Mouse (Mus musculus) lung, postnatal 0 days (tissue): Measurements from ENCODE around the gene Zfp292.

Source experiments
- CTCF ChIP-seq: IDR thresholded peaks from 2 replicates; pipeline ENCODE4 v1.5.1; 2016; ENCODE audit warnings: antibody characterized with exemption, mild to moderate bottlenecking
- EP300 ChIP-seq: IDR thresholded peaks from 2 replicates; pipeline ENCODE4 v1.6.1; 2016; ENCODE audit warnings: antibody characterized with exemption, mild to moderate bottlenecking, control low read depth

DNA sequence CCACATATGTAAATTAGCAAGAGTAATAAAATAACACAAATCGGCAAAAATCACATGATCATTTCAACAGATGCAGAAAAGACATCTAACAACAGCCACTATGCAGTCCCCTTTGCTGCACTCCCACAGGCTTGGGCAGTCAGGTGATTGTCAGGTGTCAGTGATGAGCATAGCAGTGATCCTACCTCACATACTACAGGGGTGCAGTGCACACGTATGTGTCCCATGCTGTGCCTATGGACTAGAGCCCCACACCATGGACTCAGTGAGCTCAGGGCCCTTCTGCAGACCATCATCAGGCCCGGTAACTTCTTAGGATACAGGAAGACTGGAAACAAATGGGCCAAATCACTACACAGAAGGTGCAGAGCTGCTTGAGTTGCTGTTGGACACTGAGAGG is 39.9 kb downstream of the Zfp292 start:
- TF ChIP-seq EP300 = no peak
- TF ChIP-seq CTCF = no peak
